Mouse (Mus musculus): ENCODE measurements around the gene Col4a1. TPM values are rescaled to one million over a fixed set of nuclear protein-coding genes. Genes with fewer than 3 reads are reported as not detected.

Gene Col4a1
- polyA plus RNA-seq, 1 experiment from 2014 or later, result 289 TPM

DNA sequence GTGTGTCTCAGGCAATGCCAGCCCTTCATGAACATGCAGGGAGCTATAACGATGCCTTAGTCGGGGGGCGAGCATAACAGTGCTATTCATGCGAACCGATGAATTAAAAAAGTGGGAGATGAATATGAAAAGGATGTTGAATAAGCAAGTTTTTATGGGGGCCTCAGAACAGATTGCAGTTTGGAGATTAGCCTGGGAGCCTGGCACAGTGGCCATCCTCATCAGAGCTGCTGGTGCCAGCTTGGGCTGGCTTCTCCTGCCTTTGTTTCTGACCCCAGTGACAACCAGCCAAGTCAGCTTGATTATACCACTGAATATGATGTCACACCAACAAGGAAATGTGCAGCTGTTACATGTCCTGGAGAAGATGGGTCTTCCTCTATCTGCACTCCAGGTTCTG is 23.7 kb upstream of the Col4a1 start:
- peaks cover 14% of the 10 kb centered on the region for H3K4me1 ChIP-seq (ENCODE audit: control insufficient read depth, insufficient read depth, low read length)
- no peak overlapping the region for H3K9ac ChIP-seq (ENCODE audit: low read depth, low read length)
- no peak for ATAC-seq (ENCODE audit: low read depth)
- H3K27me3 ChIP-seq (replicated peaks; ENCODE audit: control insufficient read depth, insufficient read depth, low read length), result no peaks in the 10 kb centered on the region
- no peak overlapping the region for H3K4me2 ChIP-seq (ENCODE audit: low read depth, low read length)
- H3K4me3 ChIP-seq (ENCODE audit: low read depth, low read length), result no peak overlapping the region
- H3K27ac ChIP-seq (replicated peaks; ENCODE audit: low read depth, low read length), result no peak overlapping the region
- H3K9me3 ChIP-seq (ENCODE audit: control insufficient read depth, low read length), result no peaks in the 10 kb centered on the region
- DNase-seq (ENCODE audit: low spot score), result no peak
- 88% methylated on average over 5 of the region's 5 CpGs for WGBS
- no peaks in the 10 kb centered on the region for H3K36me3 ChIP-seq (ENCODE audit: control insufficient read depth, insufficient read depth, low read length)

DNA sequence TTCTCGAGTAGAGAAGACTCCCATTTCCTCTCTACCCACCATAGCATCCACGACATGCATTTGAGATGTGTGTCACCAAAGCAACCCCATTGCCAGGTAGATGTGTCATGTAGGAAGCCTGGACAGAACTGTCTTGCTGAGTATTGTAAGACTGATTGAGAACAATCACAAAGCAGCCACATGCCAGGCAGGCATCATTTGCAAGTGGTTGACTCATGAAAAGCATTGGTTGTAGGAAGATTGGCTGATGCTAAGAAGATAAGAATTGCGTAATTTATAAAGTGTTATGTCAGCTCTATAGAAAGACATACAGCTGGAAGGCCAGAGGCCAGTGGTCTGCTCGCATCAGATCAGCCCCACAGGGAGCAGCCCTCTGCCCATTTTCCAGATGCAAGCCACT is 22.6 kb upstream of the Col4a1 start:
- Histone ChIP-seq H3K4me2 (ENCODE audit: low read depth, low read length) (no peak overlapping the region), H3K27me3 (replicated peaks; ENCODE audit: control insufficient read depth, insufficient read depth, low read length) (no peaks in the 10 kb centered on the region), H3K27ac (replicated peaks; ENCODE audit: low read depth, low read length) (no peak overlapping the region), H3K9me3 (ENCODE audit: control insufficient read depth, low read length) (no peaks in the 10 kb centered on the region), H3K9ac (ENCODE audit: low read depth, low read length) (no peak overlapping the region), H3K4me1 (ENCODE audit: control insufficient read depth, insufficient read depth, low read length) (peaks cover 15% of the 10 kb centered on the region), H3K36me3 (ENCODE audit: control insufficient read depth, insufficient read depth, low read length) (no peaks in the 10 kb centered on the region), H3K4me3 (ENCODE audit: low read depth, low read length) (no peak overlapping the region)
- no peak for ATAC-seq (ENCODE audit: low read depth)
- WGBS, result 88% methylated on average over 4 of the region's 4 CpGs
- no peak for DNase-seq (ENCODE audit: low spot score)

GRCm38 (mm10) chr8:11334493-11334892 is 21.9 kb upstream of the Col4a1 start:
- ATAC-seq (ENCODE audit: low read depth) (no peak), DNase-seq (ENCODE audit: low spot score) (no peak)
- Histone ChIP-seq H3K27me3 (replicated peaks; ENCODE audit: control insufficient read depth, insufficient read depth, low read length) (no peaks in the 10 kb centered on the region), H3K9ac (ENCODE audit: low read depth, low read length) (no peak overlapping the region), H3K4me2 (ENCODE audit: low read depth, low read length) (no peak overlapping the region), H3K36me3 (ENCODE audit: control insufficient read depth, insufficient read depth, low read length) (no peaks in the 10 kb centered on the region), H3K4me1 (ENCODE audit: control insufficient read depth, insufficient read depth, low read length) (peaks cover 17% of the 10 kb centered on the region), H3K9me3 (ENCODE audit: control insufficient read depth, low read length) (no peaks in the 10 kb centered on the region), H3K27ac (replicated peaks; ENCODE audit: low read depth, low read length) (no peak overlapping the region), H3K4me3 (ENCODE audit: low read depth, low read length) (no peak overlapping the region)
- 81% methylated on average over 3 of the region's 3 CpGs for WGBS

GRCm38 (mm10) chr8:11333746-11334145 is 21.1 kb upstream of the Col4a1 start:
- Histone ChIP-seq H3K9me3 (ENCODE audit: control insufficient read depth, low read length) (no peaks in the 10 kb centered on the region), H3K27me3 (replicated peaks; ENCODE audit: control insufficient read depth, insufficient read depth, low read length) (no peaks in the 10 kb centered on the region), H3K27ac (replicated peaks; ENCODE audit: low read depth, low read length) (no peak overlapping the region), H3K4me3 (ENCODE audit: low read depth, low read length) (no peak overlapping the region), H3K36me3 (ENCODE audit: control insufficient read depth, insufficient read depth, low read length) (no peaks in the 10 kb centered on the region), H3K4me1 (ENCODE audit: control insufficient read depth, insufficient read depth, low read length) (peaks cover 20% of the 10 kb centered on the region), H3K9ac (ENCODE audit: low read depth, low read length) (no peak overlapping the region), H3K4me2 (ENCODE audit: low read depth, low read length) (no peak overlapping the region)
- no peak for ATAC-seq (ENCODE audit: low read depth)
- 75% methylated on average over 6 of the region's 6 CpGs for whole genome bisulfite sequencing
- no peak for DNase-seq (ENCODE audit: low spot score)

DNA sequence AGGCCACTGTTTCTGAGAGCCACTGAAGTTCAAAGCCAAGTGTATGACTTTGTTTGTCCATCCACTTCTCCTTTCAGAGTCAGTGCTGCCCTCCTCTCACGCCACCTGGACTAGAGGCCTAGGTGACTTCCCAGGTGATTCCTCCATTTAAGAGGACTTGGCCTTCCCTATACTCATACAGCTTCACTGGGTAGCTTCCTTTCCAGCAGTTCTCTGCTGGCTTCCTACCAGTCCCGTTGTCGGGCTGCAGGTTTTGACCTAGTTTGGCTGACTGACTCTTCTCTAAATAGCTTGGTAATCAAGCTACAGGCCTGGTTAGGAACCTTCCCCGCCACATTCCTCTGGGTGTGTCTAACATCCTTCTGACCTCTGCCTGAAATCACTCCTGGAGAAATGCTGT is 18.9 kb upstream of the Col4a1 start:
- H3K9me3 ChIP-seq (ENCODE audit: control insufficient read depth, low read length), result no peaks in the 10 kb centered on the region
- H3K4me2 ChIP-seq (ENCODE audit: low read depth, low read length), result no peak overlapping the region
- 56% methylated on average over 4 of the region's 4 CpGs for WGBS
- no peaks in the 10 kb centered on the region for H3K27me3 ChIP-seq (replicated peaks; ENCODE audit: control insufficient read depth, insufficient read depth, low read length)
- DNase-seq (ENCODE audit: low spot score) (no peak), ATAC-seq (ENCODE audit: low read depth) (no peak)
- no peaks in the 10 kb centered on the region for H3K36me3 ChIP-seq (ENCODE audit: control insufficient read depth, insufficient read depth, low read length)
- H3K27ac ChIP-seq (replicated peaks; ENCODE audit: low read depth, low read length), result no peak overlapping the region
- no peak overlapping the region for H3K9ac ChIP-seq (ENCODE audit: low read depth, low read length)
- peaks cover 27% of the 10 kb centered on the region for H3K4me1 ChIP-seq (ENCODE audit: control insufficient read depth, insufficient read depth, low read length)
- no peak overlapping the region for H3K4me3 ChIP-seq (ENCODE audit: low read depth, low read length)

GRCm38 (mm10) chr8:11327722-11328417 is 15.2 kb upstream of the Col4a1 start:
- Histone ChIP-seq H3K9ac (ENCODE audit: low read depth, low read length) (peak overlapping the region; percentile 38; the same call in 1 of the 2 replicates), H3K27me3 (replicated peaks; ENCODE audit: control insufficient read depth, insufficient read depth, low read length) (no peaks in the 10 kb centered on the region), H3K9me3 (ENCODE audit: control insufficient read depth, low read length) (no peaks in the 10 kb centered on the region), H3K4me2 (ENCODE audit: low read depth, low read length) (no peak overlapping the region), H3K4me1 (ENCODE audit: control insufficient read depth, insufficient read depth, low read length) (peaks cover 41% of the 10 kb centered on the region), H3K27ac (replicated peaks; ENCODE audit: low read depth, low read length) (peak overlapping the region; percentile 55; the same call in 1 of the 2 replicates), H3K36me3 (ENCODE audit: control insufficient read depth, insufficient read depth, low read length) (no peaks in the 10 kb centered on the region), H3K4me3 (ENCODE audit: low read depth, low read length) (no peak overlapping the region)
- no peak for ATAC-seq (ENCODE audit: low read depth)
- WGBS, result 32% methylated on average over 5 of the region's 5 CpGs
- DNase-seq (ENCODE audit: low spot score), result peak; percentile 61

DNA sequence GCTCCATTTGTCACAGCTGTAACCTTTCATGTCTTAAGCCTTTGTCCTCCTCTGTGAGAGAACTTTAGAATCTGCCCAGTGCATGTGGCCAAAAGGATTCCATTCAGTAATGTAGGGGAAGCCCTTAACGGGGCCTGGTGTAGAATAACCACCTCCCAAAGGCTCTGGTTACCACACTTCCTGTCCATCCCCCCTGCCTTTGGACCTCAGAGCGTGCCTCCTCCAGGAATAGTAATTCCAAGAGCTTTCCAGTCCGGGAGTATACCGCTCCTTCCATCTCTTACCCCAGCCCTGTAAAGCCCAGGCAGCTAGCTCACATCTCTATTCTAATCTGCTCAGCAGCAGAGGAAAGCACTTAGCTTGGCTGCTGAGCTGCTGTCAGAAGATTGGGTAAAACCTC is 14.7 kb upstream of the Col4a1 start:
- peaks cover 41% of the 10 kb centered on the region for H3K4me1 ChIP-seq (ENCODE audit: control insufficient read depth, insufficient read depth, low read length)
- 21% methylated on average over 4 of the region's 4 CpGs for WGBS
- no peaks in the 10 kb centered on the region for H3K27me3 ChIP-seq (replicated peaks; ENCODE audit: control insufficient read depth, insufficient read depth, low read length)
- no peak overlapping the region for H3K9ac ChIP-seq (ENCODE audit: low read depth, low read length)
- DNase-seq (ENCODE audit: low spot score), result peak; percentile 69
- peak; percentile 81 for ATAC-seq (ENCODE audit: low read depth)
- no peaks in the 10 kb centered on the region for H3K9me3 ChIP-seq (ENCODE audit: control insufficient read depth, low read length)
- H3K36me3 ChIP-seq (ENCODE audit: control insufficient read depth, insufficient read depth, low read length), result no peaks in the 10 kb centered on the region
- no peak overlapping the region for H3K4me3 ChIP-seq (ENCODE audit: low read depth, low read length)
- H3K27ac ChIP-seq (replicated peaks; ENCODE audit: low read depth, low read length), result peak overlapping the region; percentile 55; the same call in 1 of the 2 replicates
- no peak overlapping the region for H3K4me2 ChIP-seq (ENCODE audit: low read depth, low read length)

DNA sequence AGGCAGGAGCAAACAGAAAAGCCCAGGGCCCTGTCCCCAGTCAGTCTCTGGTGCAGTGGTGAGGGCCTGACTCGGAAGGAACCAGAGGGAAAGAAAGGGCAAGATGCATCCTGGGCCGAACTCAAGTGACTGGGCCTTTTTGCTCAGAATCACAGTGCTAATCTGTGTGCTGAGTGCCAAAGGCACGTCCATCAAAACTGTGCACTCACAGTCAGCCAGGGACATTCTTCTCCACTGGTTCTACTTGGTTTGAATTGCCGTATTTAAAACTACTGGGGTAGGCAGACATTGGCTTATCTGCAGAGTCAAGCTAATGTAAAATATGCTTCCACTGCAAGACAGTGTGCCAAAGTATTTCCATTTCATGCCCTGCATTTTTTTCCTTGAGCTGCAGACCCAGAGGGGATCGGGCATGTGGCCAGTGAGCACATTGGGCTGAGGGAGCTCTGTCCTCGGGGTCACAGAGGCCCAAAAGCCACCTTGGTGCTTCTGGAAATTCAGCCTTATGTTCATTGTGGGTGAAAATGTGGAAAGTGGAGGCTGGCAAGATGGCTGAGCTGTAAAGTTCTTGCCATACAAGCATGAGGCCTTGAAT is 12.3 kb upstream of the Col4a1 start:
- H3K4me3 ChIP-seq (ENCODE audit: low read depth, low read length), result no peak overlapping the region
- no peaks in the 10 kb centered on the region for H3K36me3 ChIP-seq (ENCODE audit: control insufficient read depth, insufficient read depth, low read length)
- DNase-seq (ENCODE audit: low spot score), result no peak
- 62% methylated on average over 6 of the region's 6 CpGs for WGBS
- H3K4me1 ChIP-seq (ENCODE audit: control insufficient read depth, insufficient read depth, low read length), result peaks cover 35% of the 10 kb centered on the region
- ATAC-seq (ENCODE audit: low read depth), result no peak
- H3K9ac ChIP-seq (ENCODE audit: low read depth, low read length), result no peak overlapping the region
- H3K27ac ChIP-seq (replicated peaks; ENCODE audit: low read depth, low read length), result no peak overlapping the region; the same call in 1 of the 2 replicates
- H3K9me3 ChIP-seq (ENCODE audit: control insufficient read depth, low read length), result no peaks in the 10 kb centered on the region
- H3K27me3 ChIP-seq (replicated peaks; ENCODE audit: control insufficient read depth, insufficient read depth, low read length), result no peaks in the 10 kb centered on the region
- no peak overlapping the region for H3K4me2 ChIP-seq (ENCODE audit: low read depth, low read length)

DNA sequence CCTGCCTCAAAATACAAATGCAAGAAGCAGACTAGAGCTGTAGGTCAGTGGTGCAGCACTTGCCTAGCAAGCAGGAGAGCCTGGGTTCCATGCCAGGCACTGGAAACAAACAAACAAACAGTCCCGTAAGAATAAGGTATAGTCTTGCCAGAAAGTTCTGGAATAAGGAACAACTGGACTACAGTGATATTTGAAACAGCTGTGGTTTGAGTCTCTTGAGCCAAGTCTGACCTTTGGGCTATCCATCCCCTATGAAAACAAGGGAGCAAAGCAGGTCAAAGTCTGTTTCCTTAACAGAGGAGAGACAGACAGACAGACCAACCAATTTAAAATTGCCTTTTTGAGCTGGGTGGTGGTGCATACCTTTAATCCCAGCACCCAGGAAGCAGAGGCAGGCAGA is 11.1 kb upstream of the Col4a1 start:
- H3K9ac ChIP-seq (ENCODE audit: low read depth, low read length), result no peak overlapping the region
- no peaks in the 10 kb centered on the region for H3K9me3 ChIP-seq (ENCODE audit: control insufficient read depth, low read length)
- H3K36me3 ChIP-seq (ENCODE audit: control insufficient read depth, insufficient read depth, low read length), result no peaks in the 10 kb centered on the region
- H3K27ac ChIP-seq (replicated peaks; ENCODE audit: low read depth, low read length), result no peak overlapping the region
- H3K4me2 ChIP-seq (ENCODE audit: low read depth, low read length), result no peak overlapping the region
- ATAC-seq (ENCODE audit: low read depth) (no peak), DNase-seq (ENCODE audit: low spot score) (no peak)
- H3K4me3 ChIP-seq (ENCODE audit: low read depth, low read length), result no peak overlapping the region
- 86% methylated on average over 1 of the region's 1 CpGs for WGBS
- H3K27me3 ChIP-seq (replicated peaks; ENCODE audit: control insufficient read depth, insufficient read depth, low read length), result no peaks in the 10 kb centered on the region
- H3K4me1 ChIP-seq (ENCODE audit: control insufficient read depth, insufficient read depth, low read length), result peaks cover 30% of the 10 kb centered on the region
